Mouse (Mus musculus) testis, adult 2 months (tissue): ENCODE results near the gene Espnl.

ENCODE experiments used
- CTCF ChIP-seq: fragments of 200-500 bp; IDR thresholded peaks from 2 replicates; pipeline ENCODE4 v1.5.1; 2012; ENCODE audit warnings: low read depth, mild to moderate bottlenecking, inconsistent platforms, low read length, moderate library complexity; ENCODE audit not compliant: control insufficient read depth, insufficient read depth, insufficient replicate concordance
- POLR2A ChIP-seq: fragments of 200-500 bp; IDR thresholded peaks from 2 replicates; pipeline ENCODE4 v1.6.1; 2012; ENCODE audit warnings: low read depth, mild to moderate bottlenecking, inconsistent platforms, low read length, moderate library complexity; ENCODE audit not compliant: control insufficient read depth

GRCm38 (mm10) chr1:91356105-91356504 is 34.2 kb downstream of the Espnl start:
- TF ChIP-seq POLR2A (no peak), CTCF (no peak)
